Mouse (Mus musculus) liver, postnatal 0 days (tissue): Measurements from ENCODE around the gene Taok3.

ENCODE experiments used
- CTCF ChIP-seq: sonication (generic); IDR thresholded peaks from 2 replicates; pipeline ENCODE4 v1.5.1; 2016; ENCODE audit warnings: antibody characterized with exemption, low read depth
- EP300 ChIP-seq: IDR thresholded peaks from 2 replicates; pipeline ENCODE4 v1.6.1; 2016; ENCODE audit warnings: antibody characterized with exemption, low read depth, mild to moderate bottlenecking

DNA sequence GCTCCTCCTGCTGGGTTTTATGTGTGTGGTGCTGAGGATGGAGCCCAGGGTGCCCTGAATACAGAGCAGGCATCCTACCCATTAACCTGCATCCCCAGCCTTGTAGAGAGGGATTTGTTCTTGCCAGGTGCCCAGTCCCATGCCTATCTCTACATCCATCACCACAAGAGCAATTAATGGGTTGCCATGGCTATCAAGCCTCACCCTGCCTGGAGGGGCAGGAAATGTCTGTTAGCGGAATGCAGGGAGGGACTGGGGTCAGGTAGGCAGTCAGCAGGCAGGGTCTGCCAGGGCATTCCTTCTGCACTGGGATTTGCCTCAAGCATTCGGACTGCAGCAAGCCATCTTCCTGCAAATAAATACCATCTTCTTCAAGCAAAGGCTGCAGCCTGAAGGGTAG lies 46.0 kb downstream of the Taok3 start:
- TF ChIP-seq CTCF (no peak), EP300 (no peak)
